Mouse (Mus musculus) heart, adult 2 months (tissue): ENCODE results near the gene Gins3. TPM values are rescaled to one million over a fixed set of nuclear protein-coding genes. Genes with fewer than 3 reads are reported as not detected.

ENCODE experiments used
- DNase-seq, 2 experiments: peaks; one replicate each; pipeline ENCODE4 v3.0.0; 2021
- H3K27ac ChIP-seq: fragments of 200-600 bp; 2 replicates; pipeline ENCODE4 v1.8.1; 2022
- H3K27me3 ChIP-seq: fragments of 200-500 bp; 2 replicates; pipeline ENCODE4 v1.6.1; 2012; ENCODE audit warnings: mild to moderate bottlenecking, low read length, inconsistent platforms, mixed read lengths; ENCODE audit not compliant: control insufficient read depth, insufficient read depth
- H3K36me3 ChIP-seq: fragments of 200-500 bp; 2 replicates; pipeline ENCODE4 v1.6.1; 2012; ENCODE audit warnings: low read length, inconsistent platforms; ENCODE audit not compliant: control insufficient read depth, insufficient read depth
- H3K4me1 ChIP-seq: fragments of 200-500 bp; 2 replicates; pipeline ENCODE4 v1.6.1; 2011; ENCODE audit warnings: low read length; ENCODE audit not compliant: control insufficient read depth, insufficient read depth
- H3K4me3 ChIP-seq: fragments of 200-600 bp; 2 replicates; pipeline ENCODE4 v1.8.1; 2022
- H3K79me2 ChIP-seq: fragments of 200-500 bp; replicated peaks from 2 replicates; pipeline ENCODE4 v1.6.1; 2012; ENCODE audit warnings: mild to moderate bottlenecking, inconsistent platforms, low read length, moderate library complexity, mixed read lengths; ENCODE audit not compliant: control insufficient read depth, insufficient read depth
- H3K9ac ChIP-seq: fragments of 200-500 bp; 2 replicates; pipeline ENCODE4 v1.6.1; 2012; ENCODE audit warnings: low read depth, mild to moderate bottlenecking, control low read depth, inconsistent platforms, low read length, mixed read lengths
- CTCF ChIP-seq: fragments of 200-600 bp; IDR thresholded peaks from 2 replicates; pipeline ENCODE4 v1.8.1; 2022; ENCODE audit warnings: antibody characterized with exemption, mild to moderate bottlenecking, moderate library complexity
- EP300 ChIP-seq: fragments of 200-500 bp; IDR thresholded peaks from 2 replicates; pipeline ENCODE4 v1.6.1; 2011; ENCODE audit warnings: low read depth, low read length, control low read depth; ENCODE audit not compliant: insufficient read depth
- POLR2A ChIP-seq: fragments of 200-500 bp; IDR thresholded peaks from 2 replicates; pipeline ENCODE4 v1.6.1; 2011; ENCODE audit warnings: mild to moderate bottlenecking, low read depth, low read length, control low read depth; ENCODE audit not compliant: insufficient read depth
- WGBS: fragments of 180-500 bp; shearing (Covaris S2); methylation state at CpG from one replicate; pipeline ENCODE4 v1.1.7; 2018; 5-methylcytosine and 5-hydroxymethylcytosine counted together
- intact Hi-C: fragments of 180-260 bp; cut with DNase I; formaldehyde crosslinking; loops from one replicate; pipeline ENCODE4 v1.15.1; 2025
- polyA plus RNA-seq: library from polyadenylated mRNA; depleted of rRNA; stranded (reverse); fragments of >200 nt; gene quantifications from 2 replicates; pipeline ENCODE4 v1.2.3, GENCODE M21; 2012
- total RNA-seq, 2 experiments: library from RNA; stranded (reverse); gene quantifications; 2 replicates each; pipeline ENCODE4 v1.2.3; 2021

Gins3 gene
- total and polyA plus RNA-seq, 3 experiments = 0.47 to 1.3 (median 1.2) TPM

- H3K4me3 ChIP-seq = no peak overlapping the region
- intact Hi-C loops = no loop called here
- no peaks in the 10 kb centered on the region for H3K36me3 ChIP-seq
- no peak overlapping the region for H3K9ac ChIP-seq
- TF ChIP-seq POLR2A (no peak), EP300 (no peak), CTCF (no peak)
- no peak for DNase-seq
- H3K27me3 ChIP-seq = peaks cover 1% of the 10 kb centered on the region; the same call in 1 of the 2 replicates
- H3K79me2 ChIP-seq = no peaks in the 10 kb centered on the region
- 86% methylated on average over 6 of the region's 6 CpGs for WGBS
- no peak overlapping the region for H3K27ac ChIP-seq
- no peaks in the 10 kb centered on the region for H3K4me1 ChIP-seq
Measured at GRCm38 (mm10) chr8:95671861-95672260, 38.6 kb downstream of the Gins3 start.

GRCm38 (mm10) chr8:95672811-95673210 lies 39.6 kb downstream of the Gins3 start:
- Histone ChIP-seq H3K4me3 (no peak overlapping the region), H3K27me3 (peaks cover 3% of the 10 kb centered on the region), H3K9ac (no peak overlapping the region), H3K27ac (no peak overlapping the region), H3K79me2 (no peaks in the 10 kb centered on the region), H3K4me1 (no peaks in the 10 kb centered on the region), H3K36me3 (no peaks in the 10 kb centered on the region)
- WGBS = 66% methylated on average over 5 of the region's 5 CpGs
- DNase-seq = no peak
- intact Hi-C loops = no loop called here
- TF ChIP-seq CTCF (no peak), POLR2A (no peak), EP300 (no peak)

GRCm38 (mm10) chr8:95676631-95677030 lies 43.4 kb downstream of the Gins3 start, which contains the start of gene Ndrg4:
Gene Ndrg4 (plus strand): TSS chr8:95676980.
- no peak for TF ChIP-seq EP300
- TF ChIP-seq CTCF = no peak
- no peak for TF ChIP-seq POLR2A
- no peaks in the 10 kb centered on the region for H3K79me2 ChIP-seq
- intact Hi-C loops = no loop called here
- no peaks in the 10 kb centered on the region for H3K4me1 ChIP-seq
- H3K4me3 ChIP-seq = peak within 1 kb of the TSS; percentile 48
- H3K27me3 ChIP-seq = peaks cover 11% of the 10 kb centered on the region
- DNase-seq = no peak
- H3K27ac ChIP-seq = no peak within 1 kb of the TSS
- H3K9ac ChIP-seq = peak within 1 kb of the TSS; percentile 40
- H3K36me3 ChIP-seq = no peaks in the 10 kb centered on the region
- WGBS = 51% methylated on average over 9 of the region's 9 CpGs

- no peak for TF ChIP-seq CTCF
- TF ChIP-seq POLR2A = no peak
- no peak for TF ChIP-seq EP300
- H3K79me2 ChIP-seq = no peaks in the 10 kb centered on the region
- intact Hi-C loops = no loop called here
- peaks cover 11% of the 10 kb centered on the region for H3K27me3 ChIP-seq
- H3K27ac ChIP-seq = no peak overlapping the region
- peak overlapping the region; percentile 40 for H3K9ac ChIP-seq
- DNase-seq = no peak
- 3% methylated on average over 37 of the region's 48 CpGs for WGBS
- H3K36me3 ChIP-seq = no peaks in the 10 kb centered on the region
- no peaks in the 10 kb centered on the region for H3K4me1 ChIP-seq
- peak overlapping the region; percentile 48 for H3K4me3 ChIP-seq
Measured at GRCm38 (mm10) chr8:95677591-95678023, 44.4 kb downstream of the Gins3 start.

- Histone ChIP-seq H3K36me3 (no peaks in the 10 kb centered on the region), H3K79me2 (no peaks in the 10 kb centered on the region), H3K4me1 (no peaks in the 10 kb centered on the region), H3K27ac (no peak overlapping the region), H3K27me3 (peaks cover 11% of the 10 kb centered on the region), H3K9ac (peak overlapping the region; percentile 40), H3K4me3 (peak overlapping the region; percentile 48)
- WGBS = under 1% methylated on average over 56 of the region's 70 CpGs
- TF ChIP-seq POLR2A = no peak
- no peak for TF ChIP-seq CTCF
- TF ChIP-seq EP300 = no peak
- DNase-seq = no peak
- intact Hi-C loops = no loop called here
Measured at GRCm38 (mm10) chr8:95678024-95678611, 44.9 kb downstream of the Gins3 start.

GRCm38 (mm10) chr8:95688073-95688672 lies 54.9 kb downstream of the Gins3 start:
- DNase-seq = peak in 1 of 2 experiments; percentile 29
- no peaks in the 10 kb centered on the region for H3K36me3 ChIP-seq
- intact Hi-C loops = no loop called here
- no peak overlapping the region for H3K9ac ChIP-seq
- WGBS = 47% methylated on average over 10 of the region's 10 CpGs
- no peak overlapping the region for H3K4me3 ChIP-seq
- H3K4me1 ChIP-seq = peaks cover 2% of the 10 kb centered on the region; the same call in 1 of the 2 replicates
- TF ChIP-seq CTCF (no peak), EP300 (no peak), POLR2A (no peak)
- H3K27me3 ChIP-seq = no peaks in the 10 kb centered on the region
- no peak overlapping the region for H3K27ac ChIP-seq
- no peaks in the 10 kb centered on the region for H3K79me2 ChIP-seq
